Mouse (Mus musculus) heart, embryonic 16.5 days (tissue): ENCODE measurements at regions not wholly inside any gene's neighbourhood (a gene's known extent, or its start where the extent isn't known, plus 50 kb on each side); places are given as distances from the start of the nearest gene placed in this dataset.

Experiments
- ATAC-seq: fragments of 200-750 bp; cut with Nextera tagmentation; replicated peaks from 2 replicates; pipeline ENCODE4 v1.8.0; 2017; ENCODE audit warnings: moderate number of reproducible peaks; ENCODE audit not compliant: insufficient read depth, low FRiP score; ENCODE audit errors: extremely low read depth
- H3K27ac ChIP-seq: fragments of 300-500 bp; sonication (generic); 2 replicates; pipeline ENCODE4 v1.5.1; 2014; ENCODE audit warnings: mild to moderate bottlenecking, low read length, control low read depth, moderate library complexity
- H3K27me3 ChIP-seq: fragments of 300-500 bp; sonication (generic); 2 replicates; pipeline ENCODE4 v1.6.1; 2014; ENCODE audit warnings: low read length, mixed read lengths; ENCODE audit not compliant: control insufficient read depth, insufficient read depth
- H3K36me3 ChIP-seq: fragments of 300-500 bp; sonication (generic); 2 replicates; pipeline ENCODE4 v1.6.1; 2014; ENCODE audit not compliant: control insufficient read depth, insufficient read depth
- H3K4me1 ChIP-seq: fragments of 300-500 bp; sonication (generic); 2 replicates; pipeline ENCODE4 v1.6.1; 2014; ENCODE audit warnings: low read length, mixed read lengths; ENCODE audit not compliant: control insufficient read depth, insufficient read depth
- H3K4me2 ChIP-seq: fragments of 300-500 bp; sonication (generic); 2 replicates; pipeline ENCODE4 v1.6.1; 2014; ENCODE audit warnings: low read depth, mild to moderate bottlenecking, control low read depth, low read length
- H3K4me3 ChIP-seq: fragments of 300-500 bp; sonication (generic); 2 replicates; pipeline ENCODE4 v1.5.1; 2014; ENCODE audit warnings: mild to moderate bottlenecking, control low read depth, low read length
- H3K9ac ChIP-seq: fragments of 300-500 bp; sonication (generic); 2 replicates; pipeline ENCODE4 v1.6.1; 2014; ENCODE audit warnings: low read length, control low read depth
- H3K9me3 ChIP-seq: fragments of 300-500 bp; sonication (generic); replicated peaks from 2 replicates; pipeline ENCODE4 v1.6.1; 2016; ENCODE audit warnings: low read length; ENCODE audit not compliant: control insufficient read depth
- WGBS: fragments of 180-500 bp; shearing (Covaris S2); extraction: QIAGEN DNeasy Blood & Tissue Kit; methylation state at CpG from one replicate; pipeline ENCODE4 v1.1.7; 2014; 5-methylcytosine and 5-hydroxymethylcytosine counted together

GRCm38 (mm10) chr16:75104894-75105293 lies 481.0 kb downstream of the Lipi start:
- H3K4me2 ChIP-seq, result no peak overlapping the region
- ATAC-seq, result no peak
- H3K9me3 ChIP-seq, result no peaks in the 10 kb centered on the region
- no peaks in the 10 kb centered on the region for H3K27me3 ChIP-seq
- no peaks in the 10 kb centered on the region for H3K36me3 ChIP-seq
- H3K9ac ChIP-seq, result no peak overlapping the region
- H3K4me1 ChIP-seq, result no peaks in the 10 kb centered on the region
- H3K4me3 ChIP-seq, result no peak overlapping the region
- no peak overlapping the region for H3K27ac ChIP-seq
- 59% methylated on average over 6 of the region's 6 CpGs for WGBS

- Histone ChIP-seq H3K4me3 (peak overlapping the region; percentile 41), H3K9me3 (no peaks in the 10 kb centered on the region), H3K4me2 (peak overlapping the region; percentile 57), H3K27ac (no peak overlapping the region), H3K4me1 (peaks cover 3% of the 10 kb centered on the region; the same call in 1 of the 2 replicates), H3K27me3 (no peaks in the 10 kb centered on the region), H3K9ac (no peak overlapping the region), H3K36me3 (no peaks in the 10 kb centered on the region)
- ATAC-seq, result no peak
- 44% methylated on average over 6 of the region's 6 CpGs for WGBS
These were observed 492.7 kb downstream of the Lipi start for GRCm38 (mm10) chr16:75093163-75093562.

GRCm38 (mm10) chr16:75092471-75093130 lies 493.3 kb downstream of the Lipi start:
- ATAC-seq, result no peak
- H3K4me2 ChIP-seq, result peak overlapping the region; percentile 57
- no peaks in the 10 kb centered on the region for H3K36me3 ChIP-seq
- H3K27me3 ChIP-seq, result no peaks in the 10 kb centered on the region
- no peaks in the 10 kb centered on the region for H3K9me3 ChIP-seq
- 12% methylated on average over 12 of the region's 12 CpGs for WGBS
- H3K27ac ChIP-seq, result no peak overlapping the region
- peak overlapping the region; percentile 41 for H3K4me3 ChIP-seq
- peaks cover 3% of the 10 kb centered on the region; the same call in 1 of the 2 replicates for H3K4me1 ChIP-seq
- H3K9ac ChIP-seq, result no peak overlapping the region

GRCm38 (mm10) chr16:75091931-75092330 lies 493.9 kb downstream of the Lipi start:
- Histone ChIP-seq H3K4me2 (peak overlapping the region; percentile 57), H3K27me3 (no peaks in the 10 kb centered on the region), H3K36me3 (no peaks in the 10 kb centered on the region), H3K9me3 (no peaks in the 10 kb centered on the region), H3K9ac (no peak overlapping the region), H3K4me1 (peaks cover 3% of the 10 kb centered on the region; the same call in 1 of the 2 replicates), H3K27ac (no peak overlapping the region), H3K4me3 (no peak overlapping the region; the same call in 1 of the 2 replicates)
- ATAC-seq, result no peak
- WGBS, result 46% methylated on average over 2 of the region's 2 CpGs

- WGBS, result 64% methylated on average over 6 of the region's 6 CpGs
- no peak overlapping the region for H3K4me3 ChIP-seq
- peaks cover 3% of the 10 kb centered on the region; the same call in 1 of the 2 replicates for H3K4me1 ChIP-seq
- no peak for ATAC-seq
- H3K36me3 ChIP-seq, result no peaks in the 10 kb centered on the region
- no peak overlapping the region for H3K27ac ChIP-seq
- H3K9me3 ChIP-seq, result no peaks in the 10 kb centered on the region
- H3K4me2 ChIP-seq, result no peak overlapping the region
- no peaks in the 10 kb centered on the region for H3K27me3 ChIP-seq
- no peak overlapping the region for H3K9ac ChIP-seq
These were observed 496.4 kb downstream of the Lipi start for GRCm38 (mm10) chr16:75089383-75090035.

GRCm38 (mm10) chr16:75088701-75089100 lies 497.2 kb downstream of the Lipi start:
- H3K4me3 ChIP-seq, result no peak overlapping the region
- H3K27me3 ChIP-seq, result no peaks in the 10 kb centered on the region
- no peaks in the 10 kb centered on the region for H3K9me3 ChIP-seq
- H3K36me3 ChIP-seq, result no peaks in the 10 kb centered on the region
- no peak for ATAC-seq
- H3K4me2 ChIP-seq, result no peak overlapping the region
- no peak overlapping the region for H3K9ac ChIP-seq
- WGBS, result 79% methylated on average over 5 of the region's 5 CpGs
- no peak overlapping the region for H3K27ac ChIP-seq
- peaks cover 3% of the 10 kb centered on the region; the same call in 1 of the 2 replicates for H3K4me1 ChIP-seq

GRCm38 (mm10) chr16:75065281-75065680 lies 520.6 kb downstream of the Lipi start:
- Histone ChIP-seq H3K27me3 (no peaks in the 10 kb centered on the region), H3K9ac (no peak overlapping the region), H3K36me3 (no peaks in the 10 kb centered on the region), H3K9me3 (no peaks in the 10 kb centered on the region), H3K4me2 (no peak overlapping the region), H3K4me3 (no peak overlapping the region), H3K27ac (no peak overlapping the region), H3K4me1 (no peaks in the 10 kb centered on the region)
- WGBS, result 69% methylated on average over 5 of the region's 5 CpGs
- no peak for ATAC-seq

GRCm38 (mm10) chr16:75052953-75053352 lies 532.9 kb downstream of the Lipi start:
- Histone ChIP-seq H3K36me3 (no peaks in the 10 kb centered on the region), H3K4me1 (no peaks in the 10 kb centered on the region), H3K9me3 (no peaks in the 10 kb centered on the region), H3K27ac (no peak overlapping the region), H3K4me2 (no peak overlapping the region), H3K27me3 (no peaks in the 10 kb centered on the region), H3K4me3 (no peak overlapping the region), H3K9ac (no peak overlapping the region)
- ATAC-seq, result no peak

GRCm38 (mm10) chr16:75045969-75046368 lies 539.9 kb downstream of the Lipi start:
- WGBS, result 90% methylated on average over 2 of the region's 2 CpGs
- H3K27ac ChIP-seq, result no peak overlapping the region
- no peaks in the 10 kb centered on the region for H3K4me1 ChIP-seq
- no peak overlapping the region for H3K4me3 ChIP-seq
- no peaks in the 10 kb centered on the region for H3K36me3 ChIP-seq
- H3K9ac ChIP-seq, result no peak overlapping the region
- no peak overlapping the region for H3K4me2 ChIP-seq
- no peaks in the 10 kb centered on the region for H3K9me3 ChIP-seq
- no peaks in the 10 kb centered on the region for H3K27me3 ChIP-seq
- ATAC-seq, result no peak
